Mouse (Mus musculus): ENCODE measurements at regions not wholly inside any gene's neighbourhood (a gene's known extent, or its start where the extent isn't known, plus 50 kb on each side); places are given as distances from the start of the nearest gene placed in this dataset.

GRCm38 (mm10) chrX:11801621-11802020, 358.5 kb downstream of the Bcor start:
- no peak for TF ChIP-seq EP300 (IDR thresholded peaks at IDR 0.05; ENCODE audit: low read depth)
- TF ChIP-seq CTCF (IDR thresholded peaks at IDR 0.05; ENCODE audit: low read depth), result no peak

Data from liver, embryonic 14.5 days (tissue).